8 mouse cellular contexts compared by ENCODE assay signal in genomic region chr5:139149006-139149672, GRCm38 (mm10). TPM values are rescaled to one million over a fixed set of nuclear protein-coding genes. Genes with fewer than 3 reads are reported as not detected.
DNase-seq lines count a peak whose midpoint lies in the region; ATAC-seq and TF ChIP-seq lines count a peak whose summit lies in the region.

No protein-coding gene starts in this region.

- no peak for TF ChIP-seq CTCF in forebrain, postnatal 0 days (IDR thresholded peaks at IDR 0.05; ENCODE audit: low read depth)

- no peak for DNase-seq in heart, adult 18-20 months
- DNase-seq in MEL-GATA-1-ER (ENCODE audit: extremely low read depth, low read depth), result peak; percentile 29
- peak; percentile 21 for DNase-seq in forebrain, postnatal 0 days
- peak; percentile 68 for DNase-seq in lung, postnatal 25 days (ENCODE audit: low spot score)
- DNase-seq in ovary, postnatal 36 days (ENCODE audit: low spot score), result no peak
- DNase-seq in embryo, embryonic 10.5 days (ENCODE audit: low spot score), result no peak

- H3K4me3 ChIP-seq in heart, embryonic 13.5 days, result peak overlapping the region; percentile 95
- H3K4me3 ChIP-seq in forebrain, postnatal 0 days (ENCODE audit: low read depth, low read length), result peak overlapping the region; percentile 95

- no peaks in the 10 kb centered on the region for H3K27me3 ChIP-seq in heart, embryonic 13.5 days (replicated peaks)
- no peaks in the 10 kb centered on the region for H3K27me3 ChIP-seq in forebrain, postnatal 0 days (ENCODE audit: insufficient read depth, low read length)

- peak; percentile 35; the same call in 1 of the 2 replicates for ATAC-seq in heart, embryonic 13.5 days (ENCODE audit: extremely low read depth, insufficient number of reproducible peaks, low FRiP score, low TSS enrichment)
- no peak for ATAC-seq in forebrain, postnatal 0 days
- no peak for ATAC-seq in activated CD4-positive, CD25-positive, alpha-beta regulatory T cell, adult 4 months

- peaks cover 29% of the 10 kb centered on the region for H3K4me1 ChIP-seq in heart, embryonic 13.5 days
- H3K4me1 ChIP-seq in forebrain, postnatal 0 days (ENCODE audit: insufficient read depth), result peaks cover 21% of the 10 kb centered on the region

- no peaks in the 10 kb centered on the region for H3K9me3 ChIP-seq in heart, embryonic 13.5 days
- no peaks in the 10 kb centered on the region for H3K9me3 ChIP-seq in forebrain, postnatal 0 days (ENCODE audit: low read length)

- H3K4me2 ChIP-seq in heart, embryonic 13.5 days, result peak overlapping the region; percentile 95
- peak overlapping the region; percentile 92 for H3K4me2 ChIP-seq in forebrain, postnatal 0 days (ENCODE audit: low read depth)

- WGBS in heart, embryonic 13.5 days, result 29% methylated on average over 11 of the region's 11 CpGs
- 25% methylated on average over 11 of the region's 11 CpGs for WGBS in forebrain, postnatal 0 days

- H3K36me3 ChIP-seq in heart, embryonic 13.5 days, result peaks cover 25% of the 10 kb centered on the region
- peaks cover 18% of the 10 kb centered on the region for H3K36me3 ChIP-seq in forebrain, postnatal 0 days (ENCODE audit: insufficient read depth)

- peak overlapping the region; percentile 69 for H3K27ac ChIP-seq in heart, embryonic 13.5 days (replicated peaks)
- peak overlapping the region; percentile 77; the same call in 1 of the 2 replicates for H3K27ac ChIP-seq in forebrain, postnatal 0 days (ENCODE audit: low read depth, low read length)

- H3K9ac ChIP-seq in heart, embryonic 13.5 days, result peak overlapping the region; percentile 68
- H3K9ac ChIP-seq in forebrain, postnatal 0 days, result peak overlapping the region; percentile 67; the same call in 1 of the 2 replicates

RNA-seq across cellular contexts. Expression of gene Prkar1b, which starts 0.7 kb away (rescaled TPM):
- 9.4 and 11.5 TPM in 2 replicates for polyA plus RNA-seq in heart, embryonic 13.5 days (2015; fragmentation: Nextera tagmentation; extraction: Ambion mirVana)
- total RNA-seq in heart, adult 18-20 months (2021), result 1 to 10 TPM; 1.5 to 2.0 TPM
- 253 and 303 TPM in 2 replicates for total RNA-seq in forebrain, postnatal 0 days (2014; rRNA removed)
- polyA plus RNA-seq in forebrain, postnatal 0 days (2015; fragmentation: Nextera tagmentation; extraction: Ambion mirVana), result 361 and 392 TPM in 2 replicates
- polyA plus RNA-seq in activated CD4-positive, CD25-positive, alpha-beta regulatory T cell, adult 4 months (2017; shearing (Covaris generic)), result 1 to 10 TPM; 2.6 to 5.4 TPM

RNA-seq across cellular contexts. Expression of gene Dnaaf5, which starts 0.9 kb away (rescaled TPM):
- 5.6 and 5.8 TPM in 2 replicates for polyA plus RNA-seq in heart, embryonic 13.5 days (2015; fragmentation: Nextera tagmentation; extraction: Ambion mirVana)
- 10 to 100 TPM; 13.5 to 19.7 TPM for total RNA-seq in heart, adult 18-20 months (2021)
- 9.4 and 12.5 TPM in 2 replicates for total RNA-seq in forebrain, postnatal 0 days (2014; rRNA removed)
- polyA plus RNA-seq in forebrain, postnatal 0 days (2015; fragmentation: Nextera tagmentation; extraction: Ambion mirVana), result 2.0 and 2.6 TPM in 2 replicates
- polyA plus RNA-seq in activated CD4-positive, CD25-positive, alpha-beta regulatory T cell, adult 4 months (2017; shearing (Covaris generic)), result 10 to 100 TPM in 1 of 2 experiments, 1 to 10 TPM in 1; 9.3 to 14.7 TPM

RNA-seq across cellular contexts. Expression of gene Sun1, which starts 51.3 kb away (rescaled TPM):
- polyA plus RNA-seq in heart, embryonic 13.5 days (2015; fragmentation: Nextera tagmentation; extraction: Ambion mirVana), result 31.2 and 32.9 TPM in 2 replicates
- total RNA-seq in heart, adult 18-20 months (2021), result 10 to 100 TPM; 48.3 to 56.7 TPM
- total RNA-seq in forebrain, postnatal 0 days (2014; rRNA removed), result 72.6 and 84.8 TPM in 2 replicates
- 22.7 and 34.5 TPM in 2 replicates for polyA plus RNA-seq in forebrain, postnatal 0 days (2015; fragmentation: Nextera tagmentation; extraction: Ambion mirVana)
- 10 to 100 TPM; 29.3 to 33.5 TPM for polyA plus RNA-seq in activated CD4-positive, CD25-positive, alpha-beta regulatory T cell, adult 4 months (2017; shearing (Covaris generic))

Comparison
In these comparisons a context has a peak if more than half of its experiments do, and no peak if none do; other contexts are left out.
1. DNase-seq: peak in MEL-GATA-1-ER (single experiment), forebrain, postnatal 0 days (single experiment) and lung, postnatal 25 days (single experiment); none in heart, adult 18-20 months (0 of 2), ovary, postnatal 36 days (single experiment) and embryo, embryonic 10.5 days (single experiment).
2. RNA of gene Prkar1b, which starts 0.7 kb away (polyA plus RNA-seq): 361 to 392 TPM in forebrain, postnatal 0 days; 9.4 to 11.5 TPM in heart, embryonic 13.5 days and 2.6 to 5.4 TPM in activated CD4-positive, CD25-positive, alpha-beta regulatory T cell, adult 4 months; every median in the first group is over 10 times any median in the second.